Mouse (Mus musculus) G1E (cell line): Measurements from ENCODE around the gene Crim1. TPM values are rescaled to one million over a fixed set of nuclear protein-coding genes. Genes with fewer than 3 reads are reported as not detected.
A peak's percentile ranks its signal among the peaks of the same experiment; 100 is the strongest.

ENCODE experiments used
- ATAC-seq: 2 replicates; pipeline ENCODE4 v1.8.0; 2016; ENCODE audit warnings: mild to moderate bottlenecking; ENCODE audit not compliant: insufficient number of reproducible peaks, poor library complexity, low FRiP score, severe bottlenecking; ENCODE audit errors: extremely low read depth
- DNase-seq: peaks from one replicate; pipeline ENCODE4 v3.0.0; 2012; ENCODE audit warnings: low spot score
- H3K27me3 ChIP-seq: 2 replicates; pipeline ENCODE4 v1.6.1; 2012; ENCODE audit warnings: mild to moderate bottlenecking, low read length, inconsistent platforms; ENCODE audit not compliant: insufficient read depth
- H3K36me3 ChIP-seq: replicated peaks from 2 replicates; pipeline ENCODE3; 2012; ENCODE audit warnings: mild to moderate bottlenecking, inconsistent platforms
- H3K4me1 ChIP-seq: 2 replicates; pipeline ENCODE4 v1.6.1; 2012; ENCODE audit warnings: low read depth, low read length, inconsistent platforms, mixed read lengths; ENCODE audit not compliant: insufficient read depth
- H3K4me3 ChIP-seq: 2 replicates; pipeline ENCODE4 v1.5.1; 2012; ENCODE audit warnings: low read depth, mild to moderate bottlenecking, inconsistent platforms, low read length, moderate library complexity, mixed read lengths
- H3K9me3 ChIP-seq: replicated peaks from 2 replicates; pipeline ENCODE4 v1.6.1; 2012; ENCODE audit warnings: inconsistent platforms
- CTCF ChIP-seq: IDR thresholded peaks from 2 replicates; pipeline ENCODE4 v1.5.1; 2012; ENCODE audit warnings: low read depth, low read length, inconsistent platforms, mixed read lengths
- GATA1 ChIP-seq: IDR thresholded peaks from 2 replicates; pipeline ENCODE4 v1.6.1; 2012; ENCODE audit warnings: borderline replicate concordance, low read length, inconsistent platforms, mixed read lengths
- GATA2 ChIP-seq: IDR thresholded peaks from 2 replicates; pipeline ENCODE4 v1.6.1; 2012; ENCODE audit warnings: low read depth, low read length, inconsistent platforms, borderline replicate concordance
- POLR2AphosphoS5 ChIP-seq: IDR thresholded peaks from 2 replicates; pipeline ENCODE4 v1.6.1; 2012; ENCODE audit warnings: low read depth, low read length, inconsistent platforms; ENCODE audit not compliant: insufficient replicate concordance
- TAL1 ChIP-seq: conservative IDR thresholded peaks from 2 replicates; pipeline ENCODE4 v1.6.1; 2012; ENCODE audit warnings: low read depth, low read length, inconsistent platforms, mixed read lengths
- polyA plus RNA-seq: library from polyadenylated mRNA; stranded (reverse); fragments of >175 nt; gene quantifications from 2 replicates; pipeline ENCODE4 v1.2.3, GENCODE M21; 2012
- total RNA-seq, 2 experiments: library from RNA; stranded (forward) in 1 of 2; stranded (reverse) in 1 of 2; fragments of 200-1000 nt in 1 of 2; fragments of >200 nt in 1 of 2; fragmentation: Nextera tagmentation in 1 of 2; gene quantifications; 2 replicates each; pipeline ENCODE4 v1.2.3; 2014 to 2017

Gene Crim1
- 21.7 and 21.9 TPM in 2 replicates for total RNA-seq (2014; fragmentation: Nextera tagmentation)
- 19.9 and 20.3 TPM in 2 replicates for total RNA-seq (2017)
- 32.7 and 37.8 TPM in 2 replicates for polyA plus RNA-seq

- no peaks in the 10 kb centered on the region for H3K27me3 ChIP-seq
- H3K36me3 ChIP-seq = peaks cover 14% of the 10 kb centered on the region
- TF ChIP-seq GATA1 (no peak), GATA2 (no peak), TAL1 (no peak), POLR2AphosphoS5 (no peak), CTCF (no peak)
- peak; percentile 84 for DNase-seq
- peak; percentile 59 for ATAC-seq
- no peaks in the 10 kb centered on the region for H3K9me3 ChIP-seq
- H3K4me1 ChIP-seq = peaks cover 62% of the 10 kb centered on the region
- peak within 1 kb of the TSS; percentile 98 for H3K4me3 ChIP-seq
Observed at GRCm38 (mm10) chr17:78199626-78200560, at the start of gene Crim1. TSS of gene Crim1 (plus strand) at chr17:78200248.

DNA sequence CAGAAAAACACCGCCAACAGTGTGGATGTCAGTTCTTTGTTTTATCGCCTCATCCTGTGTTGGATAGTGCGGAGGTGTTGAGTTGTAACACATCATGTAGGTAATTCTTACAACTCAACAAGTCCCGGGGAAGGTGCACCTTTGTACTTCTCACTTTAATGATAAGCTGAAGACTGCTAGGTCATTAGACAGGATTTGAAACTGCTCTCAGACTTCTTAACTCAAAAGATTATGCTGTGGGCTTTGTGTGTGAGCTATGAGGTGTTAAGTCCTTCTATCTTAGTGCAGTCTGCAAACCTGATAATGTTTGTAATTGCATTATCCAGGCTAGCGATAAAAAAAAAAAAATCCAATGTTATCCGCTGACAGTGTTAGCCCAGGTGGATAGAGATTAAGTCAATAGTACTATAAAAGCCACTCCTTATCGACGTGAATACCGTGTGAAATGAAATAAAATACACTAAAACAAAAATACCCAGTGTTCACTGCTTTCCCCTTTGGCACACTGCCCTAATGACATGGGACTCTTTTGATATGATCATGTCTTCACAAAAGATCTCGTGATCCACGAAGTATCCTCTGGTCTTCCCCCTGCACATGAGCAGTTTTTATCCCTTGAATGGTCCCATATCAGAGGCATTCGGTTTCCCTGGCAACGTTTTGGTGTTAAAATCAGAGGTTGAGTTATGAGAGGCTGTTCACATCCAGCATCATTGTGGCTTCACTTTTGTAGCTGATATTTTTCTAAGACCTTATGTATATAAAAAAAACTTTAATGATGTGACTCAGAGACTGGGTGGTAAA is 48.4 kb upstream of the Crim1 start:
- TF ChIP-seq TAL1 (no peak), GATA1 (no peak), GATA2 (no peak), POLR2AphosphoS5 (no peak)
- H3K9me3 ChIP-seq = no peaks in the 10 kb centered on the region
- DNase-seq = no peak
- H3K4me3 ChIP-seq = no peak overlapping the region
- H3K4me1 ChIP-seq = no peaks in the 10 kb centered on the region
- no peaks in the 10 kb centered on the region for H3K36me3 ChIP-seq
- H3K27me3 ChIP-seq = no peaks in the 10 kb centered on the region; the same call in 1 of the 2 replicates
- no peak for ATAC-seq

- 0 out of 2 replicates have a peak, but pooled peaks cover 2% of the 10 kb centered on the region for H3K27me3 ChIP-seq
- no peaks in the 10 kb centered on the region for H3K9me3 ChIP-seq
- no peak overlapping the region for H3K4me3 ChIP-seq
- TF ChIP-seq CTCF = peak; percentile 67
- TF ChIP-seq POLR2AphosphoS5 = no peak
- DNase-seq (peak; percentile 17), ATAC-seq (peak; percentile 76)
- H3K4me1 ChIP-seq = peaks cover 13% of the 10 kb centered on the region
- H3K36me3 ChIP-seq = no peaks in the 10 kb centered on the region
Observed at GRCm38 (mm10) chr17:78163278-78163677, 36.8 kb upstream of the Crim1 start.

DNA sequence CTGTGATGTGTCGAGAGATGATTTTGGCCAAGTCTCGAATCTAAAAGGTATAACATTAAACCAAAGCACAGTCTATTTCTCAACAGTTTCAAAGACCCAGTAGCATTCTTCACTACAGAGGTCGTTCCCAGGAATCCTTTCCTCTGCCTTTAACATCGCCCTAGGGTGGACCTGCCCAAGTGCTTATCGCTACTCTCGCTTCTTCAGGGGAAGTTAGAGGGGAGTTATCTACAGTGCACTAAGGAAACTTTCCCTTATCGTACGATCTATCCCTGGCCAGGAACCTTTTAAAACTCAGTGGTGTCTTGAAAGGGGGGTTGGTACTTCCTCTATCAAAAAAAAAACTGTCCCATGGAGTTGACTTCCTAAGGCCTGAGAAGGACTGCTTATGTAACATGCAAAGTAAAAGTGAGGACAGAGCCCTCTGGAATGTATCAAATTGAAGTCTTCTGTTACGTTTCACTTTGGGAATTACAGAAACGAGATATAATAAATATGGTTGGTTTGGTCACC is 36.3 kb upstream of the Crim1 start:
- DNase-seq = no peak
- no peaks in the 10 kb centered on the region for H3K9me3 ChIP-seq
- TF ChIP-seq GATA1 (no peak), TAL1 (no peak), POLR2AphosphoS5 (no peak), GATA2 (no peak), CTCF (no peak)
- ATAC-seq = peak; percentile 67
- H3K4me1 ChIP-seq = peaks cover 13% of the 10 kb centered on the region
- H3K36me3 ChIP-seq = no peaks in the 10 kb centered on the region
- H3K4me3 ChIP-seq = no peak overlapping the region; the same call in 1 of the 2 replicates
- 0 out of 2 replicates have a peak, but pooled peaks cover 2% of the 10 kb centered on the region for H3K27me3 ChIP-seq

GRCm38 (mm10) chr17:78165855-78166254 is 34.2 kb upstream of the Crim1 start:
- TF ChIP-seq TAL1 (no peak), GATA1 (no peak), POLR2AphosphoS5 (no peak), CTCF (no peak), GATA2 (no peak)
- Histone ChIP-seq H3K4me3 (no peak overlapping the region), H3K9me3 (no peaks in the 10 kb centered on the region), H3K27me3 (0 out of 2 replicates have a peak, but pooled peaks cover 2% of the 10 kb centered on the region), H3K4me1 (peaks cover 13% of the 10 kb centered on the region), H3K36me3 (no peaks in the 10 kb centered on the region)
- ATAC-seq (no peak), DNase-seq (no peak)

GRCm38 (mm10) chr17:78166566-78166965 is 33.5 kb upstream of the Crim1 start:
- Histone ChIP-seq H3K4me3 (no peak overlapping the region), H3K9me3 (no peaks in the 10 kb centered on the region), H3K36me3 (no peaks in the 10 kb centered on the region), H3K4me1 (peaks cover 13% of the 10 kb centered on the region), H3K27me3 (no peaks in the 10 kb centered on the region)
- DNase-seq = no peak
- TF ChIP-seq TAL1 (no peak), GATA2 (no peak), GATA1 (no peak), POLR2AphosphoS5 (no peak), CTCF (no peak)
- no peak for ATAC-seq
